Mouse (Mus musculus) c-Kit-negative CD71-positive TER-119-positive erythroid progenitor cells, embryonic 14.5 days (primary cell): ENCODE results near the gene Exosc7.

Experiments used
- DNase-seq: peaks from one replicate; pipeline ENCODE4 v3.0.0-alpha.2; 2013; ENCODE audit warnings: low read depth, low spot score

The Exosc7 gene

DNA sequence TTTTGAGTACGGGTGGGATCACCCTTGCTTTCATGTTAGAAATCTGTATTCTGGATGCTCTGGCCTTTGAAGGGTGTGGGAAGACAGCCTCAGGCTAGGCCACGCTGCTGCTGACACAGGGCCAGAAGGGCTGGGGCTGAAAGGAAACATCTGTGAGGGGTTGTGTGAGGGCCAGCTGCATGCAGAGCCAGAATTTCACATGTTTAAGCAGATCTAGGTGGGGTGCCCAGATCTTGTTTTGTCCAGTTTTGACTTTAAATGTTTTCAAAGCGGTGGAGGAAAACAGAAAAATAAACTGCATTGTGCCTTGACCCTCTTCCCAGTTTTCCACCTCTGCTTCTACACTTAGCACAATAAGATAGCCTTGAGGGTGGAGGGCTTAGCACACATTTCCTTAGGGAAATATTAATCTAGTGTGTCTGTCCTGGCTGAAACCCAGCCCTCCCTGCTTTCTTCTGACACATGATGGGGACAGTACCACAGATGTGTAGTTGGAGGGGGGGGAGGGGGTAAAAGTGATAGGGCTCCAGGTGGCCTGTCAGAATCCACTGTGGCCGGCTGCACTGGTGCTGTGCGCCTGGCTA is 26.0 kb downstream of the Exosc7 start:
- no peak for DNase-seq

DNA sequence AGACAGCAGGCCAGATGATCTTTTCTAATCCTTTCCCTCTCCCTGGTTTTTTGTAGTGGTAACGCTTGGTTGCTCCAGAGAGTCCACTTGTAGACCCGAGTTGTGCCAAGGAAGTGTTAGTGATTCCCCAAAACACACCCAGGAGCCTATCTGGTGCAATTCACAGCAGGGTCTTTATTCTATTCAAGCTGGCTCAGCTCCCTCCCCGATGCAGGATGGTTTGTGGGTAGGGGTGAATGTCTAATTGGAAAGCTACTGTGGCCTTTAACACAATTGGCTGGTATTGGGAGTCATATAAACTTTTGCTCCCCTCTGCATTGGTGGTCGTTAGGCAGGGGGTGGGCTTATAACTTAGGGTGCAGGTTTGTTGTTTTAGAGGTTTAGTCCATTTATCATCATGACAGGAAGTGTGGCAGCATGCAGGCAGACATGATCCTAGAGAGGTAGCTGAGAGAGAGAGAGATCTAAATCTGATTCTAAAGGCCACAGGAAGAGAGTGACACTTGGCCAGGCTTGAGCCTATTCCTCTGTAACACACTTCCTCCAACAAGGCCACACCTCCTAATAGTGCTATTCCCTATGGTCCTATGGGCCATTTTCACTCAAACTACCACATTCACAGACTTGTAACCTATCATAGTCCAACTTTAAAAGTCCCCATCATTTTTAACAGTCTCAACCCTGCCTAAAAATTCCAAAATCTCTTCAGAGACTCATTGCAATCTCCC is 27.0 kb downstream of the Exosc7 start:
- no peak for DNase-seq

DNA sequence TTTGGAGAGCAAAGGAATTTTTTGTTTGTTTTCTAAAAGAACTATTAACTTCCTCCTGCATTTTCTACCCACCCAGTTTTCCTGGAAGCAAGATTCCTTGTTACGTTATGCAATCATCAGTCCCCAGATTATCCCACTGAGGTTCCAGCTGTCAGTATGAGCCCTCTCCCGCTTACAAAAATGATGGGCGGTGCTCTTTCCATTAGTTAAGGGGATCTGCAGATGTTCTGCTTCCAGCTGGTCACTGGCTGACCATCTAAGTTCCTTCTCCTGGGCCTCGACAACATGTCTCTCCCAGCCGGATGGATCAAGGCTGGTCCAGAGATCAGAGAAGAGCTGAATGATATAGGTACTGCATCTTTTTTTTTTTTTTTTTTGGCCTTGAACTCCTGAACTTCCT is 35.4 kb downstream of the Exosc7 start:
- no peak for DNase-seq

DNA sequence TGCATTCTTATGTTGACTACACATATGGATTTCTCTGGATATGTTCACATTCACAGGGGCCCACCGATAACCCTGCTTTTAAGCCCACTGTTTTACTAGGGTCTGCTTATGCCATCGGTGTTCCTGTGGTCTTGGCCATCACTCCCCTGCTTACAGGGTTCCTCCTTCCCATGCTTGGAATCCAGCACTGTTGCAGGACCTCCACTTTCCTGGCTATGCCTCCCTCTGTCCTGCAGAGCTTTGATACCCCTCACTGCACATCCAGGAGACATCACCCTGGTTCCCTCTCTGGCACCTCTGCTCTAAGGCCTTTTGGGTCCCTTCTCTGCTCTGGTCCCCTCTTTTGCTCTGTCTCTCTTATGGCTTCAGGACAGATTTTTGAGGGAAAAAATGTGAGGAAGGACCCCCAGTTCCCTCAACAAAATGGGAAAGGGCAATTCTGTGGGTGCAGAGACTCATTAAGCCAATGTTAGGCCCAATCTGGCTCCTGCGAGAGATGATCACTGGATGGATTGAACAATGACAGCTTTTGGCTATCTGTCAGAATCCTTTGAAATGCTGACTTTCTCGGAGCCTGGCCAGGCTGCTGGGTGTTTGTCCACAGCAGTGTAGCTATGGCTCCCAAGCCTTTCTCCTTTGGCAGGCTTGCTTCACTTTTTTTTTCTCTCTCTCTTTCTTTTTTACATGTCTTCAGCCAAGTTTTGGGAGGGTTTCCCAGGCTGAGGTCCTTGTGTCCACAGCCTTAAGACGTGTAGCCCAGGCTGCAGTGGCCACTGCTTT is 37.4 kb downstream of the Exosc7 start, which contains the start of gene Clec3b:
Gene Clec3b, plus strand, starts transcription at position 706 of the 780 bp plus-strand sequence.
- no peak for DNase-seq

DNA sequence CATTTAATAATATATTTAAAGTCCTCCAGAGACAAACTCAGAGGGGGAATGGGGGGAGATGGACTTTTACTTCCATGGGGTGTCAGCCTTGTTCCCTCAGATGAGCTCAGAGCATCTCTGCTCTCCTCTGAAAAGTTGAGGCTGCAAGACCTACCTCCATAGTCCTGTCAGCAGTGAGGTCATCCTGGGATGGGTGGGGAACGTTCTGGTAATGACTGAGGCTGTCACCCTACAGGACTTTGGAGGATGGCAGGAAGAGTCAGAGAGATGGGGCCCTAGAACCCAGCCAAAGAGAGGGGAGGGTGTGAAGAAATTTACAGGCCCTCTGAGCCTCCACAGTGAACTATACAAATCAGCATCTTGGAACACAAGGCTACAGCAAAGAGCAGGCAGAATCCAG is 38.5 kb downstream of the Exosc7 start:
- DNase-seq, result no peak

DNA sequence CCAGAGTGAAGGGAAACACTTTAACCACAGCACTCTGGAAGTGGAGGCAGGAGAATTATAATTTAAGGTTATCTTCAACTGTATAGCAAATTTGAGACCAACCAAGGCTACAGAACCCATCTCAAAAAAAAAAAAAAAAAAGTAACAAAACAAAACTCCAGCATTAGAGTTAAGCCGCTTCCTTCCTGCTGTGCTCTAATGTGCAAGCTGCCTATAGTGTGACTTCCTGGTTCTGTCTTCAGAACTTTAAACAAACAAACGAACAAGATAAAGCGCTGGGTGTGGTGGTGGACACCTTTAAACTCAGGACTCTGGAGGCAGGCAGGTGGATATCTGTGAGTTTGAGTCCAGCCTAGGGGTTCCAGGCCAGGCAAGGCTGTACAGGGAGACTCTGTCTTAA is 39.0 kb downstream of the Exosc7 start:
- no peak for DNase-seq

DNA sequence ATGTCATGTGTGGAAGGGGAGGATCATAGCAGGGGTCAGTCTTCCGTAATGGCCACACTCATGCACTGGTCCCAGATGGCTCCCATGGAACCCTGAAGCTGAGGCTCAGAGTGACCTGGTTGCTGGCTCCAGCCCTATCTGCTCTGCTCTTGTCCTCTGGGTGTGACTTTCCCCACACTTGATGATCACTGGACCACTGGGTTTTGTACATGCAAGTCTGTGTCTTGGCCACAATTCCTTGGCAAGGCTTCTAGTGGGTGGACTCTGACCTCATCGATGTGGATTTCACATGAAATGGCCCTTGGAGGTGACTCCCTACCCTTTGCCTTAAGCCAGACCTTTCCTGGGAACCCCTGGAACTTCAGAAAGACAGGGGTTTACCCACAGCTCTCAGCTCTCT is 40.1 kb downstream of the Exosc7 start:
- no peak for DNase-seq

DNA sequence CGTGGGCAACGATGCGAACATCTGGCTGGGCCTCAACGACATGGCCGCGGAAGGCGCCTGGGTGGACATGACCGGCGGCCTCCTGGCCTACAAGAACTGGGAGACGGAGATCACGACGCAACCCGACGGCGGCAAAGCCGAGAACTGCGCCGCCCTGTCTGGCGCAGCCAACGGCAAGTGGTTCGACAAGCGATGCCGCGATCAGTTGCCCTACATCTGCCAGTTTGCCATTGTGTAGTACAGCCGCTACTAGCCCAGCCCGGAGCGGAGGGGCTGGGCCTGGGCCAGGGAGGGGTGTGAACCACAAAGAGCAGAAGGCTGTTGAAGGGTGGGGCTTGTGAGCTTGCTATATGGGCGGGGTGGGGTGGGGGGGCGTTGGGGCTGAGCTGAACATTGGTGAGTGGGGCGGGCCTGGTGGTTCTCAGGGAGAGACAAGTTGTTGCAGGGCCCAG is 43.9 kb downstream of the Exosc7 start:
- no peak for DNase-seq

DNA sequence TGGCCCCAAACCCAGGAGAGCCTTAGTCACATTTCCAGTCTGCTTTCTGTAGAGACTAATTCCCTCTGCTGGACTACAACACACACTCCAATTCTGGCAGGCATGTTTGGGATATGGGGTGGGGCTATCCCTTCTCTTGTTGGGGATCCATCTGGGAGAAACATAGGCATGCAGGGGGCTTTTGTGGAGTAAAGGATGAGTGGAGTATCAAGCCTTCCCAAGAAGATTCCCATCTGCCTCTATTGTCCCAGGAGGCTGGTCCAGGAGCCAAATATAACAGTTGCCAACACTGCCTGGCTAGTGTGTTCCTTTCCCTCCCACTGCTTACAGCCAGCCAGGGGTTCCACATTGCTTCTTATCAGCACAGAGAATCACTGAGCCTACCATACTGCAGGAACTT is 44.7 kb downstream of the Exosc7 start:
- DNase-seq, result no peak

DNA sequence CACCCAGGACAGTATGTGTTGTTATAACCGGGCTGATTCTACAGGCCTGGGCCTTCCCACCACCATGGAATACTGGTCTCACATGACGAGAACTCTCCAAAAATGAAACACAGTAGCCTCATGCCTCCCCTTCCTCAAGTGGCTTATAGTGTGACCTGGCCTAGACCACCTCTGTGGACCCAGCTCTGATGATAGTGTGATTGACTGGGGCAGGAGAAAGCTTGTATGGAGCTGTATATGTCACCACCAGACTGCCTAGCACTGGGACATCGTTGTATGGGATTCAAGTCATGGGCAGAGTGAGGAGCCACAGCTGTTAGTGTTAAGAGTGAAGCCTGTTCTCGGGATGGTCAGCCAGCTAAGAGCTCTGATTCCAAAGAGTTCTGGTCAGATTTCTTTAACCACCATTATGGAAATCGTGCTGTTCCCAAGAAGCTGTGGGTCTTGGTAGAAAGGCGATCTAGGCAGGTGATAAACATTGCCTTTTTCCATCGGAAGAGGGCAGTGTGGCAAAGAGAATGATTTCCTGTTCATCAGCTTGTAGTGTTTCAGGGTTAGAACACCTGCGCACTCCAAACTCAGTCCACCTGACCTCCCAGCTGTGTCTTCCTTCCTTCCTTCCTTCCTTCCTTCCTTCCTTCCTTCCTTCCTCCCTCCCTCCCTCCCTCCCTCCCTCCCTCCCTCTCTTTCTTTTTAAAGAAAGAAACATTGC is 45.3 kb downstream of the Exosc7 start:
- DNase-seq, result no peak

DNA sequence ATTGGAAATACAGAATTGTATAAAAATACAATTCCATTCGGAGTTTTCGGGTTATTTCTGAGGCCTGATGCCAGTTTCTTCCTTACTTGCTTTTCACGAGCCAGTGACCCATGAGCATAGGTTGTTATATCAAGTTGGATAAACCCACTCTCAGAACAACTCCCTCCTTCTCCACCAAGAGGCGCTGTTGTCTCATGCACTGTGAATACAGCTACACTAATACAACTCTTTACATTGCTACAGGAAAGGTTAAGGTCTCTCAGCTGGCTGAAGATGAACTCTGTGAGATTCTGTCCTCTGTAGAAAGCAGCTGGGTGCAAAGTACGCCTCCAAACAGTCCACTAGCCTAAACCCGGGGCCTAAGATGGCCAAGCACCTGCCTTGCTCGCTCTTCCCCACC is 46.3 kb downstream of the Exosc7 start:
- DNase-seq, result peak; percentile 6

DNA sequence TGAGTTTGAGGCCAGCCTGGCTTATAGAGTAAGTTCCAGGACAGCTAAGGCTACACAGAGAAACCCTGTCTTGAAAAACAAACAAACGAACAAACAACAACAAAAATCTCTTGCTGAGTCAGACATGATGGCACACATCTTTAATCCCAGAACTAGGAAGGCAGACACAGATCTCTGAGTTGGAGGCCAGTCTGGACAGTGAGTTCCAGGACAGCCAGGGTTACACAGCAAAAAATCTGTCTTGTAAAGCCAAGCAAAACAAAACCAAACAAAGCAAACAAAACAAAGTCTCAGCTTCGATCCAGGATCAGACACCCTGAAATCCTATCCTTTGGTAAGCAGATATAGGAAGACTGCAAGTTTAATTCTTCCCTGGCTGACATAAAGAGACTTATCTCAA is 48.8 kb downstream of the Exosc7 start:
- no peak for DNase-seq

DNA sequence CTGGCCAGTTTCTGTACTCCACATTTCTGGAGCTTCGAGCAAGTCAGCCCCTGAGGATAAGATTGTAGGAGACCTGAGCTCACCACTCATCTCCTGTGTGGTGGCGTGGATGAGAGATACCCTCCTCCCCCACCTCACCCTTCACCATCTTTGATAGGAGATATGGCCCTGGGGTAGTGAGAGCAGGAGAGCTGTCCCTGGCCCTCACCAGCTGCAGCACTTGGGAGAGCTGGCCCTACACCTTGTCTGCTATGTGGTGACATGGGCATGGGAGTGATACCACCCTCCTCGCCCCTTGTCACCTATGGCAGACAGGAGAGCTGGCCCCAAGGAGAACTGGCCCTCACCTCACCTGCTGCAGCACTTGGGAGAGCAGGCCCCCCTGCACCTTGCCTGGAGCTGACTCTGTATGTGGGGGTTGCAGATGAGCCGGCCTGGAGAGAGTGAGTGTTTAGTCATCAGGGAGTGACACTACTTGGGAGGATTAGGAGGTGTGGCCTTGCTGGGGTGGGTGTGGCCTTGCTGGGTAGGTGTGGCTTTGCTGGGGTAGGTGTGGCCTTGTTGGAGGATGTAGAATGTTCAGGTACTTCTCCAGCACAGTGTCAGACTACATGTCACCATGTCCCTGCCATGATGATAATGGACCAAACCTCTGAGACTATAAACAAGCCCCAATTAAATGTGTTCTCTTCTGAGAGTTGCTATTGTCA is 50.1 kb downstream of the Exosc7 start:
- DNase-seq, result peak; percentile 26

DNA sequence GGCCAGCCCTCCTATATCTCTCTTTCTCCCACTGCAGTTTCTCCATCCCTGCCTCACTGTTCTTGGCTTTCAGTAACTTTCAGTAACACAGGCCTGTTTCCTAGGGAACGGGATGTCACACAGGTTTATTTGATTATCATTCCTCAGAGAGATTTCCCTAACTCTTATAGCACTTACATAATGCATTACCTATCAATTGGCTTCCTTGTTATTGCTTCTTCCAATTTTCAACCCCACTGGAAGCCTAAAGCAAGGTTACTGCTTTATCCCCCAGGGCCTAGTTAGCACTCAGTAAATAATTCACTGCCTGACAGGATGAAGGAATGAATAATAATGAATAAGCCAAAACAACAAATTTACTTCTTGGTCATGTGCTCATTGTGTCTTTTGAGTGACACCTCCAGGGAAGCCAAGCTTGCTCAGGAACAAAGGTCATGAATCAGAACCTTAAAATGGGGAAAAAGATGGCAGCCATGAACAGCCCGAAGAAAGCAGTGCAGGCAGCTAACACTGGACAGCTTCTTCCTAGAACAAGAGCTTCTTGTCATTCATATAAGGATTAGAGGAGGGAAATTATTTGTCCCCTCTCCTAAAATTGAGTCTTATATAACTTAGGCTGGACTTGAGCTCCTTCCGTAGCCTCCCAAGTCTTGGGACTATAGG is 52.9 kb downstream of the Exosc7 start:
- no peak for DNase-seq

DNA sequence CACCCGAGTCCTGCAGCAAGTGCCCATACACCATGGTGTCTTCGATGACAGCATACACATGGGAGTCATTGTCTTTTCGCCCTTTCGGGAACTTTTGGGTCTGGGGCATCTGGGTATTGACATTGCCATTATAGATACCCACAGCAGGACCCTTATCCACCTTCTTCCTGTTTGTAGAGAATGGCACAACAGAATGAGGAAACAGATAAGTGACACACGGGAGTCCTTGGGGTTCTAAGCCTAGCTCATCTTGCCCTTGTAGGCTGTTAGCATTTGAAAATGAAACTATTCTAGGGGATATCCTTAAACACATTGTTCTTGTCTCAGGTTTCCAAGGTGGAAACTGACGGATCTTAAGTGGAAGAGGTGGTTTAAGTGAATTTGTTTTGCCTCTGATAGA is 60.7 kb downstream of the Exosc7 start:
- no peak for DNase-seq

DNA sequence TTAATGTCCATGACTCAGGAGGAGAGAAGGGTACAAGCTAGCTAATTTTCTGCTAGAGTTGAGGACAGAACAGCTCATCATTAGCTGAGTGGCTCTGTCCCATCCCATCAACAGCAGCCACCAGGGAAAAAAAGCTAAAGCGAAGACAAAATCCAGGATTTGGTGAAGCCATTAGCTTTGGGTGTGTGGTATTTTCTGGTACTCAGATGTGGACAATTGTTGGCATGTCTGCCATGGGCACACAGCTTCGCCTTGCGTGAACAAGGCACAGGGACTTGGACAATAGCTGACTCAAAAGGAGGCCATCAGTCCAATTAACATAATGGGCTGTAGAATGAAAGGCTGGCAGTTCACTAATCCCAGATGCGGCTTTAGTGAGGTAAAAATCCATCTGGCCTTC is 61.3 kb downstream of the Exosc7 start:
- DNase-seq, result no peak

DNA sequence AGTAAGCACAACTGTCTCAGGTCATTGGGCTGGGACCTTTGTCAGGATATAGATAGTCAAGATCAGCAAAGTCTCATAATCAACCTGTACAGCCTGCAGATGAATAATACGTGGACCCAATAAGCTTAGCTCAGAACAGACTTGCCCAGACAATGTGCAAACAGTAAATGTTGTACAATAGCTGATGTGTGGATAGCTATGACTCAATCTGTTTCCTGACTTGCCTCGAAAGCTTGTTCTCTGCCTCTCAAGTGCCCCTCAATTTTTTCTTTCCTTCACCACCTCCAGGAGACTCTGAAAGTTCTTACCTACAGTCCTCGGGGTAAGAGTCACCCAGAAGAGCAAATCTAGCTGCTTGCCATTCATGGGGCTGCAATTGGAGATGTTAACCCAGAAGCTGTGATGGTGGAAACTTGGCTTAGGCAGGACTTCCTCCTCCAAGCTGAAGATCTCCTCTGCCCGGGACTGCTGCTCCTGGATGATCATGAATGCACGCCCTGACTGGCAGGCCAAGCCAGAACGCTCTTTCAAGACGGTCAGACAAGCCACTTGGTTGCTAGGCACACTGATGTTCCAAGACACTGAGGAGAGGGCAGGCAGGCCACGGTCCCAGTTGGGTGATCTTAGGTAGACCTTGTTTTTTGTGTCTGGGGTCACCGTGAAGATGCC is 64.5 kb downstream of the Exosc7 start:
- DNase-seq, result no peak

DNA sequence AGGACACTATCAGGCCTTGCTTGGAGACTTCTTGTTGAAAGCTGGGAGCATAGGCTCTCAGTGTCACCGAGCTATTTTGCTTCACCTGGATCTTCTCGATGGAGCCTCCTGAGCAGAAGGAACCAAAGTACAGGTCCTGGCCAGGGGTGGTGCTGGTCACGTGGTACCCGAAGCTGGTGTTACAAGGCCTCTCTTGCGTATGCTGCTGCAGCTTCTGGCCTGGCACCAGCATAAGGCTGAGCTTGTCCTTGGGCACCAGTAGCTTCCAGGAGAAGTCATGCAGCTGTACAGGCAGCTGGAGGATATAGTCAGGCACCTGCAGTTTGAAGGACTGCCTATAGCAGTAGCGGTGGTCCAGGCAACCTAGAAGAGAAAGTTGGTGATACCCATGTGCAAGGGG is 67.0 kb downstream of the Exosc7 start:
- DNase-seq, result no peak

DNA sequence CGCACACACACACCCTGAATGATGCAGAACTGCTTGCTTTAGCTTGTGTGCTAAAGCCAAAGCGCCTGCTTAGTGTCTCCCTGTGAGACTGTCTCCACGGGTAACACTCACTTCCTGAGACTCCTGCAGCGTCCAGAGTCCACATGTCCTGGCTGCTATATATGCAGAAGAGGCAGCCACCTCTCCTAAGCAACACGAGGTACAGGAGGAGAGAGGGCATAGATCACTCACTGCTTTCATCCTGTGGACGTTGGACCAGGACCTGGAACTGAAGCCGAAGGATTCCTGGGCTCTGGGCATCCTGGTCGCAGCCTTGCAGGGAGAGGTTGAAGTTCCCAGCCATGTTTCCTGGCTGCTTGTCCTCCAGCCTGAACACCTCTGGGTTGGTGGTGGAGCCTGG is 70.2 kb downstream of the Exosc7 start:
- no peak for DNase-seq

DNA sequence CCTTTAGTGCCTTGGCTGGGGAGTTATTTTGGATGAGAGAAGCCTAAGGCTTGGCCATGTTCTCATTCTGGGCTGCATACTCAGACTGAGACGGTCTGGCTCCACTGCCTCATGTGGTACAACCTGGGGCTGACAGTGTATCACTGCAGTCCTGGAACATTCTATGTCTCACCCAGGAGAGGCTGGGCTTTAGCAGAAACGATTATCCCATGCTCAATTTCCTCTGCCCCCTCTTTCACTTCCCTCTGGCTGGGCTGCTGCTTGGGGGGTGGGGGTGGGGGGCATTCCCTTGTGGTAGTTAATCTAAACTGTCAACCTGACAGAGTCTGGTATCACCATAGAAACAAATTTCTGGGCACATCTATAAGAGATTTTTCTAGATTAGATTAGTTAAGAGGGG is 72.5 kb downstream of the Exosc7 start:
- DNase-seq, result no peak
